ENCODE assay signal across 10 mouse cellular contexts in the genomic region with DNA sequence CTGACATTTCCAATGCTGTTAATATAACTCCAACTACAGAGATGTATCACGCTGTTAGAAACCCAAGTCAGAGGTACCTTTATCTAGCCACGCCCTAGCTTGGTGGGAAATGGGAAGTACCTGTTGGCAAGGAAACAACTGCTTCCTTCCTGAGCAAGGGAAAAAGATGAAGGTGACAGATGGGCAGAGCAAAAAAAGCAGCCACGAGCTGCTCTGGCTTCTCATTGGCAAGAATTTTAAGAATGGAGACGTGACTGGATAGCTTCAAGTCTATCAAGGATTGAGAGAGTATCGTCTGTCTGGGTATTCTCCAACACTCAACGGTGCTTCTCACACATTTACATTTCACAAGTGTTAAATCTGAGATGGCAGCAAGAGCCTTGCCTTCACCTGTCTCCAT. TPM values are rescaled to one million over a fixed set of nuclear protein-coding genes. Genes with fewer than 3 reads are reported as not detected.
A peak's percentile ranks its signal among the peaks of the same experiment; 100 is the strongest.
DNase-seq lines count a peak whose midpoint lies in the region; ATAC-seq lines count a peak whose summit lies in the region.
"Had no signal": no experiment of that assay in that cellular context is flagged by ENCODE, and none has a peak within 500 bp of the region (broad histone marks: within the 10 kb centered on the region; RNA-seq: fewer than 3 reads in every experiment).

No protein-coding gene starts in this region.

- no peaks in the 10 kb centered on the region for H3K27me3 ChIP-seq in heart, embryonic 10.5 days (ENCODE audit: insufficient read depth, poor library complexity, severe bottlenecking)
- H3K27me3 ChIP-seq in limb, embryonic 12.5 days = no peaks in the 10 kb centered on the region
- no peaks in the 10 kb centered on the region for H3K27me3 ChIP-seq in limb, embryonic 10.5 days (ENCODE audit: low read depth, poor library complexity, severe bottlenecking)
- no peaks in the 10 kb centered on the region for H3K27me3 ChIP-seq in embryonic facial prominence, embryonic 14.5 days (replicated peaks; ENCODE audit: control insufficient read depth, insufficient read depth, low read length)
- no peaks in the 10 kb centered on the region for H3K27me3 ChIP-seq in liver, embryonic 16.5 days (ENCODE audit: control insufficient read depth, insufficient read depth, low read depth, low read length)

- no peak overlapping the region for H3K9ac ChIP-seq in limb, embryonic 12.5 days (replicated peaks)
- no peak overlapping the region for H3K9ac ChIP-seq in embryonic facial prominence, embryonic 14.5 days (ENCODE audit: low read depth, low read length)
- H3K9ac ChIP-seq in liver, embryonic 16.5 days (ENCODE audit: low read depth, low read length) = no peak overlapping the region

- WGBS in heart, embryonic 10.5 days = 54% methylated on average over 6 of the region's 6 CpGs
- 82% methylated on average over 6 of the region's 6 CpGs for WGBS in limb, embryonic 12.5 days
- WGBS in limb, embryonic 10.5 days = 87% methylated on average over 6 of the region's 6 CpGs
- WGBS in embryonic facial prominence, embryonic 14.5 days = 78% methylated on average over 6 of the region's 6 CpGs
- 66% methylated on average over 6 of the region's 6 CpGs for WGBS in liver, embryonic 16.5 days (ENCODE audit: insufficient replicate concordance)

- H3K4me2 ChIP-seq in limb, embryonic 12.5 days = 0 out of 2 replicates have a peak overlapping the region, but pooled peaks have one; percentile 8
- H3K4me2 ChIP-seq in embryonic facial prominence, embryonic 14.5 days (ENCODE audit: low read depth, low read length) = peak overlapping the region; percentile 87; the same call in 1 of the 2 replicates
- H3K4me2 ChIP-seq in liver, embryonic 16.5 days (ENCODE audit: low read depth, low read length) = peak overlapping the region; percentile 55

- H3K4me1 ChIP-seq in heart, embryonic 10.5 days = peaks cover 28% of the 10 kb centered on the region
- H3K4me1 ChIP-seq in limb, embryonic 12.5 days (replicated peaks) = peaks cover 14% of the 10 kb centered on the region; the same call in 1 of the 2 replicates
- H3K4me1 ChIP-seq in limb, embryonic 10.5 days = peaks cover 16% of the 10 kb centered on the region
- H3K4me1 ChIP-seq in embryonic facial prominence, embryonic 14.5 days (ENCODE audit: control insufficient read depth, insufficient read depth, low read length) = peaks cover 12% of the 10 kb centered on the region
- peaks cover 16% of the 10 kb centered on the region for H3K4me1 ChIP-seq in liver, embryonic 16.5 days (ENCODE audit: control insufficient read depth, low read depth, low read length)

- H3K9me3 ChIP-seq in heart, embryonic 10.5 days = no peaks in the 10 kb centered on the region
- no peaks in the 10 kb centered on the region for H3K9me3 ChIP-seq in limb, embryonic 12.5 days
- H3K9me3 ChIP-seq in limb, embryonic 10.5 days (replicated peaks) = no peaks in the 10 kb centered on the region
- H3K9me3 ChIP-seq in embryonic facial prominence, embryonic 14.5 days (ENCODE audit: control insufficient read depth, low read length) = no peaks in the 10 kb centered on the region
- no peaks in the 10 kb centered on the region for H3K9me3 ChIP-seq in liver, embryonic 16.5 days (replicated peaks; ENCODE audit: control insufficient read depth, low read length)

- 0 out of 2 replicates have a peak overlapping the region, but pooled peaks have one; percentile 25 for H3K27ac ChIP-seq in heart, embryonic 10.5 days
- H3K27ac ChIP-seq in limb, embryonic 12.5 days = no peak overlapping the region
- H3K27ac ChIP-seq in limb, embryonic 10.5 days = no peak overlapping the region
- no peak overlapping the region for H3K27ac ChIP-seq in embryonic facial prominence, embryonic 14.5 days (replicated peaks; ENCODE audit: low read depth, low read length)
- no peak overlapping the region; the same call in 1 of the 2 replicates for H3K27ac ChIP-seq in liver, embryonic 16.5 days (ENCODE audit: low read length)

- peak overlapping the region; percentile 90; the same call in 1 of the 2 replicates for H3K4me3 ChIP-seq in heart, embryonic 10.5 days
- H3K4me3 ChIP-seq in limb, embryonic 12.5 days (replicated peaks) = no peak overlapping the region
- no peak overlapping the region for H3K4me3 ChIP-seq in limb, embryonic 10.5 days
- H3K4me3 ChIP-seq in embryonic facial prominence, embryonic 14.5 days (ENCODE audit: low read depth, low read length) = 0 out of 2 replicates have a peak overlapping the region, but pooled peaks have one; percentile 3
- H3K4me3 ChIP-seq in liver, embryonic 16.5 days (ENCODE audit: low read depth, low read length) = peak overlapping the region; percentile 31

- no peak for ATAC-seq in limb, embryonic 12.5 days (ENCODE audit: insufficient number of reproducible peaks, insufficient read depth, low FRiP score, low TSS enrichment, low read depth)
- no peak for ATAC-seq in embryonic facial prominence, embryonic 14.5 days (ENCODE audit: low read depth)
- ATAC-seq in liver, embryonic 16.5 days (ENCODE audit: low read depth) = no peak
- ATAC-seq in activated CD4-positive, CD25-positive, alpha-beta regulatory T cell, adult 4 months = no peak

- H3K36me3 ChIP-seq in heart, embryonic 10.5 days = peaks cover 7% of the 10 kb centered on the region; the same call in 1 of the 2 replicates
- H3K36me3 ChIP-seq in limb, embryonic 12.5 days = peaks cover 5% of the 10 kb centered on the region; the same call in 1 of the 2 replicates
- no peaks in the 10 kb centered on the region for H3K36me3 ChIP-seq in limb, embryonic 10.5 days
- no peaks in the 10 kb centered on the region for H3K36me3 ChIP-seq in embryonic facial prominence, embryonic 14.5 days (ENCODE audit: control insufficient read depth, insufficient read depth, low read length)
- H3K36me3 ChIP-seq in liver, embryonic 16.5 days (ENCODE audit: control insufficient read depth, insufficient read depth) = no peaks in the 10 kb centered on the region

- no peak for DNase-seq in heart, embryonic 10.5 days (ENCODE audit: low spot score)
- DNase-seq in heart, adult 18-20 months = no peak
- no peak for DNase-seq in limb, embryonic 10.5 days (ENCODE audit: low spot score)
- DNase-seq in embryonic facial prominence, embryonic 14.5 days (ENCODE audit: low spot score) = no peak
- DNase-seq in right cerebral cortex, postnatal 4 days = no peak
- DNase-seq: lung, adult 18-20 months; thymus, postnatal 25 days had no signal

RNA-seq across cellular contexts. Expression of a gene that starts 1.9 kb away (rescaled TPM):
- polyA plus RNA-seq in heart, embryonic 10.5 days (2016; fragmentation: Nextera tagmentation; extraction: Ambion mirVana) = 44.5 and 50.9 TPM in 2 replicates
- total RNA-seq in heart, adult 18-20 months (2021) = 10 to 100 TPM; 26.3 to 27.6 TPM
- polyA plus RNA-seq in limb, embryonic 12.5 days (2016; fragmentation: Nextera tagmentation; extraction: Ambion mirVana) = 57.5 and 57.6 TPM in 2 replicates
- polyA plus RNA-seq in limb, embryonic 10.5 days (2016; fragmentation: Nextera tagmentation; extraction: Ambion mirVana) = 39.3 and 44.3 TPM in 2 replicates
- polyA plus RNA-seq in embryonic facial prominence, embryonic 14.5 days (2014; fragmentation: Nextera tagmentation; extraction: Ambion mirVana) = 51.5 and 54.0 TPM in 2 replicates
- 20.3 and 20.5 TPM in 2 replicates for polyA plus RNA-seq in liver, embryonic 16.5 days (2015; fragmentation: Nextera tagmentation; extraction: Ambion mirVana)
- 1 to 10 TPM; 2.5 to 4.1 TPM for polyA plus RNA-seq in activated CD4-positive, CD25-positive, alpha-beta regulatory T cell, adult 4 months (2017; shearing (Covaris generic))

Comparison
In these comparisons a context has a peak if more than half of its experiments do, and no peak if none do; other contexts are left out.
1. H3K4me3 ChIP-seq: peak in heart, embryonic 10.5 days (single experiment), embryonic facial prominence, embryonic 14.5 days (single experiment) and liver, embryonic 16.5 days (single experiment); none in limb, embryonic 12.5 days (single experiment) and limb, embryonic 10.5 days (single experiment).
2. H3K4me2 ChIP-seq: peak in every context shown above with its lines; median percentile 87 in embryonic facial prominence, embryonic 14.5 days; 55 in liver, embryonic 16.5 days; 8 in limb, embryonic 12.5 days.